9 mouse cellular contexts compared by ENCODE assay signal in genomic region chr10:41933536-41933935, GRCm38 (mm10).
DNase-seq lines count a peak whose midpoint lies in the region; ATAC-seq and TF ChIP-seq lines count a peak whose summit lies in the region.
"Had no signal": no experiment of that assay in that cellular context is flagged by ENCODE, and none has a peak within 500 bp of the region (broad histone marks: within the 10 kb centered on the region; RNA-seq: fewer than 3 reads in every experiment).

No protein-coding gene starts in this region.

- DNase-seq in midbrain, embryonic 14.5 days, result peak; percentile 47
- peak; percentile 49 for DNase-seq in adipocyte (ENCODE audit: low spot score)
- DNase-seq in embryo, embryonic 10 days (ENCODE audit: low spot score), result peak; percentile 35
- no peak for DNase-seq in heart, postnatal 0 days (ENCODE audit: low spot score)
- DNase-seq in left cerebral cortex, adult 18-20 months (ENCODE audit: low spot score in 2 of 2), result peak; percentile 44 to 61
- DNase-seq in naive thymus-derived CD4-positive, alpha-beta T cell, adult 2 months (ENCODE audit: low read depth), result peak; percentile 70
- DNase-seq in thymus, postnatal 4 days, result peak; percentile 87

- no peak overlapping the region for H3K4me2 ChIP-seq in midbrain, embryonic 14.5 days (ENCODE audit: low read length)
- no peak overlapping the region for H3K4me2 ChIP-seq in midbrain, embryonic 15.5 days
- H3K4me2 ChIP-seq in heart, postnatal 0 days (ENCODE audit: low read depth, low read length), result no peak overlapping the region
- H3K4me2 ChIP-seq: midbrain, embryonic 12.5 days had no signal

- H3K27me3 ChIP-seq in midbrain, embryonic 14.5 days (ENCODE audit: control insufficient read depth, insufficient read depth, low read length), result no peaks in the 10 kb centered on the region
- no peaks in the 10 kb centered on the region for H3K27me3 ChIP-seq in midbrain, embryonic 15.5 days (replicated peaks)
- H3K27me3 ChIP-seq in heart, postnatal 0 days (ENCODE audit: control insufficient read depth, insufficient read depth, low read length), result no peaks in the 10 kb centered on the region

- ATAC-seq in midbrain, embryonic 14.5 days (ENCODE audit: low FRiP score, low TSS enrichment), result no peak
- ATAC-seq in midbrain, embryonic 15.5 days (replicated peaks), result no peak
- no peak for ATAC-seq in heart, postnatal 0 days (ENCODE audit: insufficient read depth, low read depth)

- no peak overlapping the region for H3K27ac ChIP-seq in midbrain, embryonic 14.5 days (replicated peaks; ENCODE audit: low read depth, low read length)
- no peak overlapping the region for H3K27ac ChIP-seq in midbrain, embryonic 15.5 days
- H3K27ac ChIP-seq in heart, postnatal 0 days (ENCODE audit: low read depth), result peak overlapping the region; percentile 92

- peak; percentile 64 for TF ChIP-seq CTCF in heart, postnatal 0 days (IDR thresholded peaks at IDR 0.05; ENCODE audit: low read depth)

- WGBS in midbrain, embryonic 14.5 days, result 64% methylated on average over 6 of the region's 6 CpGs
- 63% methylated on average over 6 of the region's 6 CpGs for WGBS in midbrain, embryonic 15.5 days
- WGBS in heart, postnatal 0 days, result 41% methylated on average over 6 of the region's 6 CpGs

- H3K9me3 ChIP-seq in midbrain, embryonic 14.5 days (ENCODE audit: control insufficient read depth, low read length), result no peaks in the 10 kb centered on the region
- no peaks in the 10 kb centered on the region for H3K9me3 ChIP-seq in midbrain, embryonic 15.5 days
- H3K9me3 ChIP-seq in heart, postnatal 0 days (replicated peaks; ENCODE audit: control insufficient read depth, low read length), result no peaks in the 10 kb centered on the region
- H3K9me3 ChIP-seq: midbrain, embryonic 12.5 days had no signal

- no peaks in the 10 kb centered on the region for H3K36me3 ChIP-seq in midbrain, embryonic 14.5 days (ENCODE audit: control insufficient read depth, insufficient read depth, low read length)
- H3K36me3 ChIP-seq in midbrain, embryonic 15.5 days (replicated peaks), result no peaks in the 10 kb centered on the region
- H3K36me3 ChIP-seq in heart, postnatal 0 days (replicated peaks; ENCODE audit: control insufficient read depth, insufficient read depth, low read length), result no peaks in the 10 kb centered on the region
- H3K36me3 ChIP-seq: midbrain, embryonic 12.5 days had no signal

- H3K9ac ChIP-seq in midbrain, embryonic 14.5 days (replicated peaks; ENCODE audit: low read length), result no peak overlapping the region
- no peak overlapping the region for H3K9ac ChIP-seq in midbrain, embryonic 15.5 days
- H3K9ac ChIP-seq in heart, postnatal 0 days (replicated peaks; ENCODE audit: low read depth, low read length), result no peak overlapping the region
- H3K9ac ChIP-seq: midbrain, embryonic 12.5 days had no signal

- H3K4me3 ChIP-seq in midbrain, embryonic 14.5 days (replicated peaks; ENCODE audit: low read depth, low read length), result no peak overlapping the region
- no peak overlapping the region for H3K4me3 ChIP-seq in midbrain, embryonic 15.5 days
- H3K4me3 ChIP-seq in heart, postnatal 0 days (ENCODE audit: low read depth, low read length), result no peak overlapping the region
- H3K4me3 ChIP-seq: midbrain, embryonic 12.5 days had no signal

- H3K4me1 ChIP-seq in midbrain, embryonic 14.5 days (ENCODE audit: control insufficient read depth, insufficient read depth, low read length), result peaks cover 6% of the 10 kb centered on the region; the same call in 1 of the 2 replicates
- H3K4me1 ChIP-seq in midbrain, embryonic 15.5 days, result peaks cover 21% of the 10 kb centered on the region
- peaks cover 58% of the 10 kb centered on the region for H3K4me1 ChIP-seq in heart, postnatal 0 days (ENCODE audit: control insufficient read depth, insufficient read depth)

- no peak for TF ChIP-seq EP300 in heart, postnatal 0 days (IDR thresholded peaks at IDR 0.05; ENCODE audit: low read depth)
